Mouse (Mus musculus): ENCODE measurements at regions not wholly inside any gene's neighbourhood (a gene's known extent, or its start where the extent isn't known, plus 50 kb on each side); places are given as distances from the start of the nearest gene placed in this dataset.

DNA sequence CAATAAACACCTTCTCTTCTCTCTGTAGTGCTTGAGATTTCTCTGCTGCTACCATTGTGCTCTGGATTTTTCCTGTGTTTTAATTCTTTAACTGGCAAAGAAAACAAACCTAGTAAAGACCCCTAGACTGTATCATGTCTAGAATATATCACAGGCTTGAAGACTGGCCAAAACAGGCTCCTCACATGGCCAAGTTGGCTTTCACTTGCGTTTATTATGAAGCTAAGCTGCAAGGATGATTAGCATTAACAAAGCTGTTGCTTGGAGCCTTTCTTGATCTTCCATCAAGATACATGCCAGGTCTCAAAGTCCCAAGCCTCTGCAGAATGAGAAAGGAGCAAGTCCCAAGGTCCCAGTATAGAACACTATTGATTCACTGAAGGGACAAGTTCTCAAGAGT lies 551.9 kb upstream of the Klf4 start:
- ATAC-seq (ENCODE audit: low FRiP score, low read depth) = no peak
- Histone ChIP-seq H3K4me3 (no peak overlapping the region), H3K36me3 (no peaks in the 10 kb centered on the region), H3K9me3 (no peaks in the 10 kb centered on the region), H3K4me1 (no peaks in the 10 kb centered on the region; the same call in 1 of the 2 replicates), H3K9ac (replicated peaks) (no peak overlapping the region), H3K27me3 (no peaks in the 10 kb centered on the region), H3K4me2 (replicated peaks) (no peak overlapping the region), H3K27ac (replicated peaks) (no peak overlapping the region)
- 79% methylated on average over 1 of the region's 1 CpGs for WGBS

DNA sequence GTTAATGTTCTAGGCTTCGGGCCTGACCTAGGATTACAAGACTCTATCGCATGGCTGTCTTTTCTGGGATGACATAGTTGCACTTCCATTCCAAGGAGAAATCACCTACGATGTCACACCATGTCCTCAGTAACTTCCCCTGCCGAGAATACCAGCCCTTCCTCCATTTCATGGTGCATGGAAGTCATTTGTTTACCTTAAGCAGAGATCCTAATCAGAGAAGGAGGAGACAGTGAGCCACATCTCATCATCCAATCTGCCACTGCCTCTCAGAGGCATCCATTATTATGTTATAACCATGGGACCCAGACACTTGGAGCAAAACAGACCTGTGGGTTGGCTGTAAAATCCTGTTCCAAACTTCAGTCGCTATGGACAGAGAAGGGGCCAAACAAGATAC lies 550.1 kb upstream of the Klf4 start:
- WGBS = 89% methylated on average over 5 of the region's 5 CpGs
- no peaks in the 10 kb centered on the region for H3K4me1 ChIP-seq

GRCm38 (mm10) chr4:56080960-56081359 lies 548.7 kb upstream of the Klf4 start:
- no peak for ATAC-seq (ENCODE audit: low FRiP score, low read depth)
- 82% methylated on average over 3 of the region's 3 CpGs for WGBS
- no peaks in the 10 kb centered on the region for H3K9me3 ChIP-seq
- no peak overlapping the region for H3K4me3 ChIP-seq
- H3K36me3 ChIP-seq = no peaks in the 10 kb centered on the region
- H3K27ac ChIP-seq (replicated peaks) = no peak overlapping the region
- H3K9ac ChIP-seq (replicated peaks) = no peak overlapping the region
- no peaks in the 10 kb centered on the region for H3K4me1 ChIP-seq
- no peaks in the 10 kb centered on the region for H3K27me3 ChIP-seq
- no peak overlapping the region for H3K4me2 ChIP-seq (replicated peaks)

More for the DNA sequence above, 550.1 kb upstream of the Klf4 start:
- Histone ChIP-seq H3K4me2 (replicated peaks) (no peak overlapping the region), H3K9me3 (no peaks in the 10 kb centered on the region), H3K27ac (replicated peaks) (no peak overlapping the region), H3K36me3 (no peaks in the 10 kb centered on the region), H3K4me3 (no peak overlapping the region), H3K9ac (replicated peaks) (no peak overlapping the region), H3K27me3 (no peaks in the 10 kb centered on the region)
- ATAC-seq (ENCODE audit: low FRiP score, low read depth) = no peak

DNA sequence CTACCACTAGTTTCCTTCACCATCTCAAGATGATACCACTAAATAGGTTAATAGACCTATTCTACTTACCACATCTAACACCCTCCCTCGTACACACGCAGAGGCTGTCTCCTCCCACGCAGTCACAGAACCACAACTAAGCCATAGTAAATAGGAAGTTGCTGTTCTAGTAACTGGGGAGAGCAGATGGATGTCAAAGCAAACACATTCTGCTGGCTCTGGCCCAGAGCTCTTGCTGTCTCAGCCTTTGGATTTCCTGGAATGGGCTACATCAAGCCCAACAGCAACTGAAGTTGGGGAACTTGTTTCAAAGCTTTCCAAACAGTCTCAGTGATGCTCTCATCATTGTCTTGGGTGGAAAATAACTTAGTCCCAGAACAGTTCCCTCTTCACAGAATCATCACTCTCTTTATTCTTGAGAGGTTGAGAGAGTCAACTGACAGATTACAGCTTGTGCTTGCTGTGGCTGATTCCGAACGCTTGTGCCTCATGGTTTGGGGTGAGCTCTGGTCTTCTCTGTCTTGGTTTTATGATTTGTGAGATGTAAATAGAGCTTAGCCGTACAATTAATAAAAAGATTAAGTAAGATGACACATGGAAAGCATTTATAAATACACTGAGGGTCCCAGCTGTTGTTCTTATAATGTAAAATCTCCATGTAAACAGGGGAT lies 538.5 kb upstream of the Klf4 start:
- Histone ChIP-seq H3K4me3 (no peak overlapping the region), H3K27me3 (no peaks in the 10 kb centered on the region), H3K4me1 (no peaks in the 10 kb centered on the region), H3K9ac (replicated peaks) (no peak overlapping the region), H3K36me3 (no peaks in the 10 kb centered on the region), H3K9me3 (no peaks in the 10 kb centered on the region), H3K4me2 (replicated peaks) (no peak overlapping the region), H3K27ac (replicated peaks) (no peak overlapping the region)
- WGBS = 91% methylated on average over 6 of the region's 6 CpGs
- ATAC-seq (ENCODE audit: low FRiP score, low read depth) = no peak

DNA sequence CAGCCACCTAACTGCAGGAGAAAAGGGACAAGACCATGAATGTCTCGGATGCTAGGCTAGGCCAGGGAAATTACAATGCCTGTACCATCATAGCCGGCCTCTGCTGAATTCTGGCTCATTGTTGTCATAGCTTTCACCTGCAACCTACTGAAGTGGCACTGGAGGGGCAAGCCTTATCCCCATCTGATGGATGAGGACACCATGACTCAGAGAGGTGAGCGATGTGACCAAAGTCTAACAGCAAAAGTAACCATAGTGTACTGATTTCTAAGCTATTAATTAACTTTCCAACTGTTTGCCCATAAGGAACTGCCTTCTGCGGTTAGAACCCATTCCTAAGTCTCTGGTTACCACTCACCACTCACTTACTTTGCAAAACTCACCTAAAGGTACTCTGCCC lies 536.6 kb upstream of the Klf4 start:
- no peak for ATAC-seq (ENCODE audit: low FRiP score, low read depth)
- 89% methylated on average over 4 of the region's 4 CpGs for WGBS
- H3K9ac ChIP-seq (replicated peaks) = no peak overlapping the region
- no peak overlapping the region for H3K4me2 ChIP-seq (replicated peaks)
- no peak overlapping the region for H3K4me3 ChIP-seq
- no peak overlapping the region for H3K27ac ChIP-seq (replicated peaks)
- no peaks in the 10 kb centered on the region for H3K27me3 ChIP-seq
- no peaks in the 10 kb centered on the region for H3K36me3 ChIP-seq
- H3K9me3 ChIP-seq = no peaks in the 10 kb centered on the region
- H3K4me1 ChIP-seq = no peaks in the 10 kb centered on the region

- Histone ChIP-seq H3K36me3 (no peaks in the 10 kb centered on the region), H3K4me3 (no peak overlapping the region), H3K9me3 (no peaks in the 10 kb centered on the region), H3K4me2 (replicated peaks) (no peak overlapping the region), H3K9ac (replicated peaks) (no peak overlapping the region), H3K27ac (replicated peaks) (no peak overlapping the region), H3K4me1 (no peaks in the 10 kb centered on the region), H3K27me3 (no peaks in the 10 kb centered on the region)
- no peak for ATAC-seq (ENCODE audit: low FRiP score, low read depth)
- WGBS = 92% methylated on average over 4 of the region's 4 CpGs
Measured at GRCm38 (mm10) chr4:56064657-56065056, 532.4 kb upstream of the Klf4 start.

GRCm38 (mm10) chr4:56051792-56052380 lies 519.6 kb upstream of the Klf4 start:
- H3K9ac ChIP-seq (replicated peaks) = no peak overlapping the region
- no peaks in the 10 kb centered on the region for H3K36me3 ChIP-seq
- H3K4me2 ChIP-seq (replicated peaks) = no peak overlapping the region
- no peaks in the 10 kb centered on the region for H3K9me3 ChIP-seq
- H3K4me3 ChIP-seq = no peak overlapping the region
- WGBS = 15% methylated on average over 6 of the region's 6 CpGs
- ATAC-seq (ENCODE audit: low FRiP score, low read depth) = no peak
- 0 out of 2 replicates have a peak, but pooled peaks cover 3% of the 10 kb centered on the region for H3K4me1 ChIP-seq
- H3K27me3 ChIP-seq = no peaks in the 10 kb centered on the region
- no peak overlapping the region for H3K27ac ChIP-seq (replicated peaks)

GRCm38 (mm10) chr4:56039327-56039726 lies 507.1 kb upstream of the Klf4 start:
- 84% methylated on average over 4 of the region's 4 CpGs for WGBS
- no peak overlapping the region for H3K4me3 ChIP-seq
- no peak overlapping the region for H3K9ac ChIP-seq (replicated peaks)
- H3K4me2 ChIP-seq (replicated peaks) = no peak overlapping the region
- no peaks in the 10 kb centered on the region for H3K4me1 ChIP-seq
- H3K9me3 ChIP-seq = no peaks in the 10 kb centered on the region
- no peak for ATAC-seq (ENCODE audit: low FRiP score, low read depth)
- no peaks in the 10 kb centered on the region for H3K36me3 ChIP-seq
- H3K27ac ChIP-seq (replicated peaks) = no peak overlapping the region
- H3K27me3 ChIP-seq = no peaks in the 10 kb centered on the region

DNA sequence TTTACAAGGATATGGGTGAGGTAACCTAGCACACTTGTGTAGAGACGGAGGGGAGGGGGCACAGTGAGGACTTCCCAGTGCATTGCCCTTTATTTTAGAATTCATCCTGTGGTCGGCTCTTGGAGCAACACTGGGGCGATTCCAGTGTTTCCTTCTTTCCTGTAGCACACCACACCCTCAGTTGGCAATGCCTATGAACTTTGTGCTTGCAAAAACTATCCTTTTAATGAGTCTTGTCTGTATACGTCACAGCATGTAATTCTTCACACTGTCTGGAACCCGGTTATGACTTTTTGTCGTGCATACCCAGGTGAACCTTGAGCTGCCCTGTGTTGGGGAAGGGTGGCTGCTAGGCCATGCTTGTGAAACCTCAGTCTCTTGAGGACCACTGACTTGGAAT lies 504.1 kb upstream of the Klf4 start:
- Histone ChIP-seq H3K4me3 (no peak overlapping the region), H3K27me3 (no peaks in the 10 kb centered on the region), H3K9me3 (no peaks in the 10 kb centered on the region), H3K4me1 (no peaks in the 10 kb centered on the region), H3K9ac (replicated peaks) (no peak overlapping the region), H3K27ac (replicated peaks) (no peak overlapping the region), H3K36me3 (no peaks in the 10 kb centered on the region), H3K4me2 (replicated peaks) (no peak overlapping the region)
- ATAC-seq (ENCODE audit: low FRiP score, low read depth) = no peak
- whole genome bisulfite sequencing = 89% methylated on average over 6 of the region's 6 CpGs

GRCm38 (mm10) chr4:56035543-56035942 lies 503.3 kb upstream of the Klf4 start:
- H3K36me3 ChIP-seq = no peaks in the 10 kb centered on the region
- no peak overlapping the region for H3K9ac ChIP-seq (replicated peaks)
- H3K4me2 ChIP-seq (replicated peaks) = no peak overlapping the region
- no peaks in the 10 kb centered on the region for H3K27me3 ChIP-seq
- no peaks in the 10 kb centered on the region for H3K9me3 ChIP-seq
- no peaks in the 10 kb centered on the region for H3K4me1 ChIP-seq
- H3K4me3 ChIP-seq = no peak overlapping the region
- no peak for ATAC-seq (ENCODE audit: low FRiP score, low read depth)
- H3K27ac ChIP-seq (replicated peaks) = no peak overlapping the region
- WGBS = 84% methylated on average over 5 of the region's 5 CpGs

GRCm38 (mm10) chr4:56028441-56028840 lies 496.2 kb upstream of the Klf4 start:
- 79% methylated on average over 3 of the region's 3 CpGs for WGBS
- H3K9me3 ChIP-seq = no peaks in the 10 kb centered on the region

GRCm38 (mm10) chr4:56027258-56027657 lies 495.0 kb upstream of the Klf4 start:
- ATAC-seq (ENCODE audit: low FRiP score, low read depth) = no peak
- no peak overlapping the region for H3K4me2 ChIP-seq (replicated peaks)
- no peaks in the 10 kb centered on the region for H3K9me3 ChIP-seq
- no peaks in the 10 kb centered on the region for H3K36me3 ChIP-seq
- H3K4me3 ChIP-seq = no peak overlapping the region
- WGBS = 93% methylated on average over 6 of the region's 6 CpGs
- no peak overlapping the region for H3K27ac ChIP-seq (replicated peaks)
- H3K27me3 ChIP-seq = no peaks in the 10 kb centered on the region
- no peaks in the 10 kb centered on the region for H3K4me1 ChIP-seq
- no peak overlapping the region for H3K9ac ChIP-seq (replicated peaks)

More at GRCm38 (mm10) chr4:56028441-56028840, 496.2 kb upstream of the Klf4 start:
- H3K27me3 ChIP-seq = no peaks in the 10 kb centered on the region
- no peak overlapping the region for H3K9ac ChIP-seq (replicated peaks)
- H3K36me3 ChIP-seq = no peaks in the 10 kb centered on the region
- no peak for ATAC-seq (ENCODE audit: low FRiP score, low read depth)
- no peaks in the 10 kb centered on the region for H3K4me1 ChIP-seq
- H3K4me3 ChIP-seq = no peak overlapping the region
- no peak overlapping the region for H3K4me2 ChIP-seq (replicated peaks)
- no peak overlapping the region for H3K27ac ChIP-seq (replicated peaks)

DNA sequence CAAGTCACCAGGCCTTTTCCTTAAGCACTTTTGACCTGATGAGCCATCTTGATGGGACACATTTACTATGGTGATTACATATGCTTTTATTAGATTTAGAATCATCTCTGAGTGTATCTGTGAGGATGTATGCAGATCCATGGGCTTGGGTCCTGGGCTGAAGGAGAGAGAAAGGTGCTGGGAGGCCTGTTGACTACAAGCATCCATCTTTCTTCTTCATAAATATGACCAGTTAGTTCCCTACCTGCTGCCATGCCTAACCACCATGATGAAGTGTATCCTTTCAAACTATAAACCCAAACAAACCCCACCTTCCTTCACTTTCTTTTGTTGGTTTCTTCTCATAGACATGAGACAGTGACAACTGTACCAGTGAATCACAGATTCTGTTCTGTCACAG lies 492.2 kb upstream of the Klf4 start:
- no peak for ATAC-seq (ENCODE audit: low FRiP score, low read depth)
- no peak overlapping the region for H3K9ac ChIP-seq (replicated peaks)
- H3K27ac ChIP-seq (replicated peaks) = no peak overlapping the region
- no peaks in the 10 kb centered on the region for H3K4me1 ChIP-seq
- H3K4me2 ChIP-seq (replicated peaks) = no peak overlapping the region
- H3K27me3 ChIP-seq = no peaks in the 10 kb centered on the region
- no peak overlapping the region for H3K4me3 ChIP-seq
- no peaks in the 10 kb centered on the region for H3K9me3 ChIP-seq
- no peaks in the 10 kb centered on the region for H3K36me3 ChIP-seq

Measured in midbrain, embryonic 12.5 days (tissue).